Mouse (Mus musculus) kidney, adult 2 months (tissue): ENCODE measurements around the gene Tmem9.

Experiments
- CTCF ChIP-seq: fragments of 200-500 bp; conservative IDR thresholded peaks from 2 replicates; pipeline ENCODE4 v1.5.1; 2011; ENCODE audit warnings: low read depth, mild to moderate bottlenecking, control low read depth, low read length, moderate library complexity, mixed read lengths; ENCODE audit not compliant: insufficient read depth, insufficient read length
- POLR2A ChIP-seq: fragments of 200-500 bp; IDR thresholded peaks from one replicate; pipeline ENCODE4 v1.6.1; 2011; ENCODE audit warnings: low read depth, low read length, control low read depth

- no peak for TF ChIP-seq POLR2A
- no peak for TF ChIP-seq CTCF
Measured at GRCm38 (mm10) chr1:136063991-136064390, 56.0 kb downstream of the Tmem9 start.
